Mouse (Mus musculus) neutrophil, adult 5-6 weeks (primary cell): ENCODE measurements around the gene Stxbp1. TPM values are rescaled to one million over a fixed set of nuclear protein-coding genes. Genes with fewer than 3 reads are reported as not detected.

Experiments used
- ATAC-seq: fragments of 151-379, 151-347 bp; 2 replicates; pipeline ENCODE4 v1.8.0; 2017; ENCODE audit warnings: mild to moderate bottlenecking, moderate TSS enrichment; ENCODE audit not compliant: insufficient number of reproducible peaks, poor library complexity, low FRiP score, severe bottlenecking; ENCODE audit errors: extremely low read depth
- total RNA-seq: library from RNA; stranded (forward); fragments of 200-1000 nt; gene quantifications from 2 replicates; pipeline ENCODE4 v1.2.3, GENCODE M21; 2017

The Stxbp1 gene
- total RNA-seq, 1 experiment from 2014 or later = 3.3 TPM

GRCm38 (mm10) chr2:32740916-32741272, 106.2 kb downstream of the Stxbp1 start, which contains the start of gene 6330409D20Rik:
Gene 6330409D20Rik (minus strand): TSS chr2:32741016.
- no peak for ATAC-seq

DNA sequence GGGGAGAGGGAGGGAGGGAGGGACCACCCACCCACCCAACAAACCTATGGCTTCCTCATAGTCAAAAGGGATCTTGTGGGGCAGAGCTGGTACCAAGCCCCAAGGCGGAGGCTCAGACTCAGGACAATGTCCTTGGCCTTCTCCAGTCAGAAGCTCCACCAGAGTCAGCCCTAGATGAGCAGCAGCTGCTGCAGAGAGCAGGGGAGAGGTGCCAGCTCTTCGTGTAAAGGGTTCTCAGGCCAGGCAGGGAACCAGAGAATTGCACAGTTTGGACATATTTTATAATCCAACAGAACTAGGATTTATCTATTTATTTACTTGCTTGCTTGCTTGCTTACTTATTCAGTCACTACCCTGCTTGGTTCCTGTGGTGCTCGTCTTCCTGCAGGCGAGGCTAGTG, 107.7 kb downstream of the Stxbp1 start:
- ATAC-seq = no peak

Other genes starting within 250 kb of the Stxbp1 start
- 4.7 and 5.4 TPM in 2 replicates for gene St6galnac6, start 247.5 kb downstream of the Stxbp1 start, total RNA-seq
- gene Ak1, start 225.5 kb downstream of the Stxbp1 start, total RNA-seq = not detected in 2 replicates
- gene Eng, start 200.7 kb downstream of the Stxbp1 start, total RNA-seq = 0.25 TPM in 1 of 2 replicates, not detected in the other
- gene Fpgs, start 143.1 kb downstream of the Stxbp1 start, total RNA-seq = 9.0 and 10.1 TPM in 2 replicates
- 97.2 and 121 TPM in 2 replicates for gene Cdk9, start 134.2 kb downstream of the Stxbp1 start, total RNA-seq
- 151 and 152 TPM in 2 replicates for gene Sh2d3c, start 126.2 kb downstream of the Stxbp1 start, total RNA-seq
- gene 6330409D20Rik, start 106.2 kb downstream of the Stxbp1 start, total RNA-seq = not detected in 2 replicates
- gene Tor2a, start 90.0 kb downstream of the Stxbp1 start, total RNA-seq = 28.0 and 31.1 TPM in 2 replicates
- gene Ttc16, start 71.6 kb downstream of the Stxbp1 start, total RNA-seq = 0.12 and 0.47 TPM in 2 replicates
- gene Ptrh1, start 71.5 kb downstream of the Stxbp1 start, total RNA-seq = 2.0 TPM in 1 of 2 replicates, not detected in the other
- gene Cfap157, start 62.8 kb downstream of the Stxbp1 start, total RNA-seq = not detected in 2 replicates
- gene Fam129b, start 28.9 kb upstream of the Stxbp1 start, total RNA-seq = 6.1 and 9.7 TPM in 2 replicates
- 1,202 and 1,236 TPM in 2 replicates for gene Rpl12, start 114.3 kb upstream of the Stxbp1 start, total RNA-seq
- 13.5 and 14.9 TPM in 2 replicates for gene Lrsam1, start 114.4 kb upstream of the Stxbp1 start, total RNA-seq
- gene Slc2a8, start 134.8 kb upstream of the Stxbp1 start, total RNA-seq = 1.2 TPM in 2 replicates